Mouse (Mus musculus) urinary bladder, postnatal 4 days (tissue): ENCODE results near the gene Nectin2.
A peak's percentile ranks its signal among the peaks of the same experiment; 100 is the strongest.
"Not testable (repeated sequence)": the region's sequence is repeated elsewhere in the genome, so short reads cannot be mapped to it uniquely, and the experiment has no call there.

Experiments used
- DNase-seq, 2 experiments: peaks; one replicate each; pipeline ENCODE4 v3.0.0; 2021 to 2022; ENCODE audit warnings: low spot score in 2 of 2

Gene Nectin2

GRCm38 (mm10) chr7:19688611-19689010 is 61.7 kb downstream of the Nectin2 start:
- no peak for DNase-seq

GRCm38 (mm10) chr7:19688101-19688500 is 62.2 kb downstream of the Nectin2 start:
- DNase-seq, result no peak

- DNase-seq, result not testable (repeated sequence)
Observed at GRCm38 (mm10) chr7:19686927-19687583, 63.2 kb downstream of the Nectin2 start.

- DNase-seq, result no peak
Observed at GRCm38 (mm10) chr7:19686521-19686920, 63.8 kb downstream of the Nectin2 start.

- no peak for DNase-seq
Observed at GRCm38 (mm10) chr7:19685374-19685773, 64.9 kb downstream of the Nectin2 start.

- no peak for DNase-seq
Observed at GRCm38 (mm10) chr7:19683771-19684201, 66.5 kb downstream of the Nectin2 start.

GRCm38 (mm10) chr7:19682979-19683378 is 67.3 kb downstream of the Nectin2 start:
- no peak for DNase-seq

- no peak for DNase-seq
Observed at GRCm38 (mm10) chr7:19681202-19681694, 69.0 kb downstream of the Nectin2 start, which contains the start of the genes Gm44805 and Apoc4. Gm44805 (minus strand) TSS chr7:19681423. Apoc4 (minus strand) TSS chr7:19681479.

GRCm38 (mm10) chr7:19680702-19681101 is 69.6 kb downstream of the Nectin2 start:
- no peak for DNase-seq

GRCm38 (mm10) chr7:19678901-19679300 is 71.4 kb downstream of the Nectin2 start:
- no peak for DNase-seq

- DNase-seq, result no peak
Observed at GRCm38 (mm10) chr7:19677872-19678271, 72.4 kb downstream of the Nectin2 start, which contains the start of gene Apoc2. Apoc2 (minus strand) TSS chr7:19677941.

- DNase-seq, result no peak
Observed at GRCm38 (mm10) chr7:19676662-19677061, 73.6 kb downstream of the Nectin2 start.

GRCm38 (mm10) chr7:19675824-19676223 is 74.5 kb downstream of the Nectin2 start:
- no peak for DNase-seq

- DNase-seq, result no peak
Observed at GRCm38 (mm10) chr7:19673083-19673699, 77.1 kb downstream of the Nectin2 start.

- DNase-seq, result no peak
Observed at GRCm38 (mm10) chr7:19671511-19671910, 78.8 kb downstream of the Nectin2 start.

GRCm38 (mm10) chr7:19668947-19669721 is 81.1 kb downstream of the Nectin2 start:
- DNase-seq, result peak; percentile 84 to 91

- no peak for DNase-seq
Observed at GRCm38 (mm10) chr7:19667434-19667833, 82.8 kb downstream of the Nectin2 start.

GRCm38 (mm10) chr7:19666750-19667149 is 83.5 kb downstream of the Nectin2 start:
- no peak for DNase-seq
